Mouse (Mus musculus) thymus, postnatal 25 days (tissue): ENCODE results near the gene Olfr43.

Experiments used
- DNase-seq: peaks from one replicate; pipeline ENCODE4 v3.0.0; 2022

The Olfr43 gene

GRCm38 (mm10) chr11:74211279-74211678 lies at the start of gene Olfr43:
Gene Olfr43, minus strand, starts transcription at chr11:74211379.
- no peak for DNase-seq

DNA sequence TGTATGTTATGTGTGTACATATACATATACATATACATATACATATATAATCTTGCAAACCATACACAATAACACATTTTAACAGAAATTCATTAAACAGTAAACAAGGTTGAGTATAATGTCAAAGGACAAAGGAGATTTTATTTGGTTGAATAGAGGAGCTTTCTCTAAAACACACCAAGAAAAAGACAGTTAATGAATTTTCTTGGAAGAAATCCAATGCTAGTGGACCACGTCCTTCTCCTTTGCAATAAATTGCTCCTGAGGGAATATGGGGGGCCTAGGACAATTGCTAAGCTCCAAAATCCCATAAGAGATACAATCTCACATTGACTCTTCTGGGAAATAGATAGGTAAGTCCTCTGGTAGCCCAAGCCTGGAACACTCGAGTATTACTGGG lies 48.3 kb upstream of the Olfr43 start, which contains the start of gene Olfr406:
Gene Olfr406 (plus strand): TSS at position 301 of the 400 bp plus-strand sequence.
- DNase-seq: no peak

DNA sequence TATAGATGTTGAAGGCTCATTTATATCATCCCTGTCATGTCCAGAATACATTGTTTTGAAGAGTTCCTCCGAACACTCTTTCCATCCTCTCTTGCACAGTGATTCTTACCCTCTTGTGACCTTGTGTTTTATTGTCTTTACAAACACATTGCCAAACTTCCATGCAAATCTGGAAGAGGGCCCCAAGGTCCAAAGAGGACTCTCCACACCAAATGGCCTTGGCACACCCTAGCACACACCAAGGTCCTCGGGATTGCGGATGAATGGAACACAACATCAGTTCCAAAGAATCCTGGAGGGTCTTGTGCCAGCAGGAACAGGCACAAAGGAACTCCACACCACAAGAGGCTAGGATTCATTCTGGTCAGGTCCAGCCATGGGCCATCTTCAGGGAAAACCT lies 30.0 kb upstream of the Olfr43 start:
- no peak for DNase-seq

DNA sequence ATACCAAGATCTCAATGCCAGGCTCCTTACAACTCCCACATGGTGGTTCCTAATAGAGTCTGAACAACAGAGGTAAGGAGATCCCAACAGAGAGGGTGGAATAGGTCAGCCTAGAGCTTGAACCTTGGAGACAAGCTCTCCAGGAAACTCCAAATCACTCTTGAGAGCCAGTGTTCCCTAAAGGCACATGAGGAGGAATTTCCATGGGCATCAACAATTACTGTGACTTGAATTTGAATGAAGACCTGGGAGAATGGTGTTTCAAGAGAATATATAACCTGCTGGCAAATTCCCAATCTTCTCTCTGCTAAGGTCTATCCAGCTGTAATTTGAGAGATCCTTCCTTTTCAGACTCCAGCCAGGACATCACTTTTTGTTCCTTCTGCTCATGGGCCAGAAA lies 25.2 kb downstream of the Olfr43 start, which contains the start of gene Olfr403:
Gene Olfr403 (plus strand): TSS at position 301 of the 400 bp plus-strand sequence.
- DNase-seq: no peak

DNA sequence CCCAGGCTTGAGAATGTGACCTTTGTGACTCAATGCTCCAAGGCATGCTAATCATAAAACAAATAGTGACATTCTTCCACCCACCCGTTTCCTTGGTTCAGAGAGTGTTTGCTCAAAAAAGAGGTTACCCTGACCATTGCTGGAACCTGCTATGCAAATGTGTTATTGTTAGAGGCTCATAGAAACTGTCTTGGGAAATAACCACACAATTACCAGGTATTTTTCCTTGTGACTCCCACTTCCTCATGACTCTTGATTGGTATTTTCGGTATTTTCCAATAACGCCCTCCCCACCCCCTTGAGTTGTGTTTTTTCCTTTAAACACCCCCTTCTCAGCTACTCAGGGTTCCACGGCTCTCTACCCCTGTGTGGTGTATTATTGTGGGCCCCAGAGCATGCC lies 27.4 kb downstream of the Olfr43 start:
- DNase-seq: no peak

GRCm38 (mm10) chr11:74183168-74183567 lies 28.0 kb downstream of the Olfr43 start:
- no peak for DNase-seq

DNA sequence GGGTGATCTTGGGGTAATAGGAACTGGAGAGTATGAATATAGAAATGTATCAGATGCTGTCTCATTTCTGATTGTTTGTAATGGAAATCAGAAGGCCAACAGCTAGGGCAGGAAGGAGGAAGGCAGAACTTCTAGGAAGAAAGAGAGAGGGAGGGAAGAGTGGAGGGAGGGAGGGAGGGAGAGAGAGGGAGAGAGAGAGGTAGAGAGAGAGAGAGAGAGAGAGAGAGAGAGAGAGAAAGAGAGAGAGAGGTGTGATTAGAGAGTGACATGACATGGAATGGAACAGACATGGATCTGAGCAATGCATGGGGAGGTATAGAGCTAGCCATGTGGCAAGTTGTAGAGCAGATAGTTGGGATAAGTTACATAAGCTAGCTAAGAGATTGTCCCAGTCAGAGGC lies 42.4 kb downstream of the Olfr43 start:
- no peak for DNase-seq
